Mouse (Mus musculus) adrenal gland, postnatal 4 days (tissue): ENCODE data around the gene Avpi1. TPM values are rescaled to one million over a fixed set of nuclear protein-coding genes. Genes with fewer than 3 reads are reported as not detected.
A peak's percentile ranks its signal among the peaks of the same experiment; 100 is the strongest.
"Not testable (repeated sequence)": the region's sequence is repeated elsewhere in the genome, so short reads cannot be mapped to it uniquely, and the experiment has no call there.

Experiments
- DNase-seq, 2 experiments: peaks; one replicate each; pipeline ENCODE4 v3.0.0; 2021 to 2022; ENCODE audit warnings: low spot score in 2 of 2, mixed read lengths in 2 of 2
- total RNA-seq, 2 experiments: library from RNA; stranded (reverse); gene quantifications; 2 replicates each; pipeline ENCODE4 v1.2.3; 2021

The Avpi1 gene
- total RNA-seq, 2 experiments from 2014 or later = 15.1 to 15.3 TPM

GRCm38 (mm10) chr19:42118142-42118541 is 10.7 kb downstream of the Avpi1 start:
- DNase-seq = no peak

GRCm38 (mm10) chr19:42115783-42116335 is 13.0 kb downstream of the Avpi1 start:
- DNase-seq = no peak

GRCm38 (mm10) chr19:42104681-42105080 is 24.2 kb downstream of the Avpi1 start:
- DNase-seq = no peak

- DNase-seq = no peak
Measured at GRCm38 (mm10) chr19:42099406-42099805, 29.5 kb downstream of the Avpi1 start.

- no peak for DNase-seq
Measured at GRCm38 (mm10) chr19:42090637-42091141, 38.2 kb downstream of the Avpi1 start.

GRCm38 (mm10) chr19:42089748-42090595 is 38.9 kb downstream of the Avpi1 start, which contains the start of gene Pi4k2a:
Pi4k2a (plus strand) TSS chr19:42090470.
- peak; percentile 91 to 98 for DNase-seq

GRCm38 (mm10) chr19:42089103-42089747 is 39.6 kb downstream of the Avpi1 start:
- peak in 1 of 2 experiments; percentile 16 for DNase-seq

GRCm38 (mm10) chr19:42086166-42086565 is 42.7 kb downstream of the Avpi1 start, which contains the start of gene Morn4:
Morn4 (minus strand) TSS chr19:42086357.
- DNase-seq = peak; percentile 74 to 76

- DNase-seq = no peak
Measured at GRCm38 (mm10) chr19:42085690-42086089, 43.2 kb downstream of the Avpi1 start.

GRCm38 (mm10) chr19:42081613-42082012 is 47.2 kb downstream of the Avpi1 start:
- DNase-seq = not testable (repeated sequence)

GRCm38 (mm10) chr19:42080469-42080868 is 48.4 kb downstream of the Avpi1 start:
- no peak for DNase-seq

- no peak for DNase-seq
Measured at GRCm38 (mm10) chr19:42079950-42080349, 48.9 kb downstream of the Avpi1 start.

- DNase-seq = no peak
Measured at GRCm38 (mm10) chr19:42079006-42079405, 49.9 kb downstream of the Avpi1 start.

GRCm38 (mm10) chr19:42078566-42078965 is 50.3 kb downstream of the Avpi1 start:
- DNase-seq = no peak

GRCm38 (mm10) chr19:42075992-42076391 is 52.9 kb downstream of the Avpi1 start:
- no peak for DNase-seq

- no peak for DNase-seq
Measured at GRCm38 (mm10) chr19:42075051-42075450, 53.8 kb downstream of the Avpi1 start.

Other genes starting within 250 kb of the Avpi1 start
- 10 to 100 TPM; 13.2 to 13.4 TPM for gene Rrp12, start 232.9 kb downstream of the Avpi1 start, total RNA-seq
- gene Pgam1, start 217.1 kb downstream of the Avpi1 start, total RNA-seq = 100 to 1,000 TPM; 411 to 420 TPM
- 10 to 100 TPM; 30.1 to 33.8 TPM for gene Exosc1, start 195.6 kb downstream of the Avpi1 start, total RNA-seq
- gene Zdhhc16, start 195.6 kb downstream of the Avpi1 start, total RNA-seq = 10 to 100 TPM; 43.4 to 48.4 TPM
- gene Mms19, start 147.9 kb downstream of the Avpi1 start, total RNA-seq = 10 to 100 TPM; 34.3 to 44.5 TPM
- gene Ubtd1, start 147.3 kb downstream of the Avpi1 start, total RNA-seq = 10 to 100 TPM; 21.6 to 22.4 TPM
- 1 to 10 TPM in 1 of 2 experiments, under 1 TPM in 1; 0.36 to 2.8 TPM for gene Ankrd2, start 93.1 kb downstream of the Avpi1 start, total RNA-seq
- 10 to 100 TPM; 21.5 to 22.6 TPM for gene Hoga1, start 83.4 kb downstream of the Avpi1 start, total RNA-seq
- 1 to 10 TPM; 1.5 to 1.6 TPM for gene 4933411K16Rik, start 76.8 kb downstream of the Avpi1 start, total RNA-seq
- 10 to 100 TPM; 15.0 to 16.0 TPM for gene Morn4, start 42.7 kb downstream of the Avpi1 start, total RNA-seq
- gene Pi4k2a, start 38.6 kb downstream of the Avpi1 start, total RNA-seq = 10 to 100 TPM; 37.5 to 42.3 TPM
- 10 to 100 TPM; 45.5 to 47.2 TPM for gene Marveld1, start 18.3 kb upstream of the Avpi1 start, total RNA-seq
- 10 to 100 TPM; 61.4 to 63.9 TPM for gene Zfyve27, start 34.9 kb upstream of the Avpi1 start, total RNA-seq
- 1 to 10 TPM; 6.2 to 6.9 TPM for gene Sfrp5, start 73.2 kb upstream of the Avpi1 start, total RNA-seq
- 1 to 10 TPM; 2.3 to 3.4 TPM for gene Golga7b, start 118.5 kb upstream of the Avpi1 start, total RNA-seq